Mouse (Mus musculus): Measurements from ENCODE around the gene Gm20855. TPM values are rescaled to one million over a fixed set of nuclear protein-coding genes. Genes with fewer than 3 reads are reported as not detected.
"Not testable (repeated sequence)": the region's sequence is repeated elsewhere in the genome, so short reads cannot be mapped to it uniquely, and the experiment has no call there.

The Gm20855 gene
- not detected in 2 replicates for polyA plus RNA-seq (2015; fragmentation: Nextera tagmentation; extraction: Ambion mirVana)

DNA sequence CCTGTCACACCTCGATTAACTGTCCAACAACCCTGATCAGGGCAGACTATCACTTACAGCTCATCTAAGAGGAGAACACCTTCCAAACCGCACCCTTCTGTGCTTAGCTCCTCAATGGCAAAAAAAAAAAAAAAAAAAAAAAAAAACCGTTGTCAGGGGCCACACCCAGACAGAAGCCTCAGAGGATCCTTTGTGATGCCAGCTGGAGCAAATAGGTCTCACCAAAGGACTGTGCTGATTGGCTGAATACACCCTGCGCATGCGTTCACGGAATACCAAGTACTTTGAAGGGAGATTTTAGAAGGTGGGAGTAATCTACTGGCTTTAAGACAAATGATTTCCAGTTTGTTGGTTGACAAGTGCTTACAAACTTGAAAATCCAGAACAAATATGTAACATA lies at the start of gene Gm20855:
Gene Gm20855, minus strand, starts transcription at position 101 of the 400 bp plus-strand sequence.
- H3K27ac ChIP-seq (ENCODE audit: low read length); ATAC-seq; H3K4me3 ChIP-seq (ENCODE audit: low read length); H3K36me3 ChIP-seq (ENCODE audit: control insufficient read depth, insufficient read depth, low read length); H3K4me2 ChIP-seq (ENCODE audit: low read depth, low read length); H3K9ac ChIP-seq (ENCODE audit: low read depth, low read length); H3K9me3 ChIP-seq (ENCODE audit: control insufficient read depth, low read length); H3K4me1 ChIP-seq (ENCODE audit: control insufficient read depth, insufficient read depth, low read length); H3K27me3 ChIP-seq (replicated peaks; ENCODE audit: control insufficient read depth, insufficient read depth, low read length): not testable (repeated sequence)
- WGBS = no CpG with 5 or more reads among the region's 6 CpGs
